ENCODE assay signal across 20 mouse cellular contexts in genomic region chrX:71378435-71378834, GRCm38 (mm10). TPM values are rescaled to one million over a fixed set of nuclear protein-coding genes. Genes with fewer than 3 reads are reported as not detected.
DNase-seq lines count a peak whose midpoint lies in the region; ATAC-seq and TF ChIP-seq lines count a peak whose summit lies in the region.
"Had no signal": no experiment of that assay in that cellular context is flagged by ENCODE, and none has a peak within 500 bp of the region (broad histone marks: within the 10 kb centered on the region; RNA-seq: fewer than 3 reads in every experiment).

No protein-coding gene starts in this region.

- 82% methylated on average over 2 of the region's 2 CpGs for WGBS in heart, embryonic 12.5 days
- WGBS in cerebellum, adult 2 months, result 76% methylated on average over 2 of the region's 2 CpGs

- no peak for TF ChIP-seq CTCF in cerebellum, adult 2 months (IDR thresholded peaks at IDR 0.05; ENCODE audit: borderline replicate concordance, insufficient read depth, low read depth, low read length)

- DNase-seq in CD4-positive helper T cell, adult 2 months (ENCODE audit: low read depth, low spot score), result peak; percentile 78
- peak; percentile 28 to 54 for DNase-seq in CD8-positive naive resting alpha-beta T cell, adult 2 months (ENCODE audit: low read depth in 2 of 2, low spot score in 2 of 2)
- DNase-seq in thymus, postnatal 0 days (ENCODE audit: low spot score), result peak; percentile 50
- DNase-seq in cerebellum, adult 2 months, result no peak
- no peak for DNase-seq in cerebellum, postnatal 36 days
- DNase-seq: adrenal gland, adult 2 months; adrenal gland, postnatal 36 days; cerebellum, adult 8-10 months; cerebellum, postnatal 14 days; forebrain, postnatal 0 days; gastrocnemius, postnatal 14 days; heart, adult 2 months had no signal

- no peak overlapping the region for H3K9ac ChIP-seq in heart, embryonic 12.5 days
- H3K9ac ChIP-seq: embryonic facial prominence, embryonic 12.5 days; forebrain, postnatal 0 days; intestine, embryonic 15.5 days had no signal

- H3K36me3 ChIP-seq in heart, embryonic 12.5 days, result no peaks in the 10 kb centered on the region
- H3K36me3 ChIP-seq: embryonic facial prominence, embryonic 12.5 days; hindbrain, embryonic 10.5 days; intestine, embryonic 15.5 days had no signal

- H3K4me2 ChIP-seq in heart, embryonic 12.5 days, result no peak overlapping the region
- H3K4me2 ChIP-seq: embryonic facial prominence, embryonic 12.5 days; heart, embryonic 11.5 days; intestine, embryonic 15.5 days had no signal

- no peaks in the 10 kb centered on the region for H3K4me1 ChIP-seq in heart, embryonic 12.5 days (replicated peaks)
- H3K4me1 ChIP-seq in cerebellum, adult 2 months (ENCODE audit: control insufficient read depth, insufficient read depth, low read length), result no peaks in the 10 kb centered on the region
- H3K4me1 ChIP-seq: embryonic facial prominence, embryonic 12.5 days; hindbrain, embryonic 10.5 days; intestine, embryonic 15.5 days had no signal

- H3K27me3 ChIP-seq in heart, embryonic 12.5 days (replicated peaks), result no peaks in the 10 kb centered on the region
- H3K27me3 ChIP-seq in cerebellum, adult 2 months (ENCODE audit: control insufficient read depth, insufficient read depth, low read length), result no peaks in the 10 kb centered on the region
- H3K27me3 ChIP-seq: embryonic facial prominence, embryonic 12.5 days; intestine, embryonic 15.5 days had no signal

- no peak for TF ChIP-seq POLR2A in cerebellum, adult 2 months (IDR thresholded peaks at IDR 0.05; ENCODE audit: borderline replicate concordance, insufficient read depth, low read length)

- ATAC-seq in inflammation-experienced regulatory T-cells, adult 6 months, result peak; percentile 97
- no peak for ATAC-seq in heart, embryonic 12.5 days (ENCODE audit: insufficient number of reproducible peaks, low FRiP score)
- ATAC-seq in megakaryocyte, adult 5-6 weeks (ENCODE audit: poor library complexity, severe bottlenecking), result no peak
- ATAC-seq: forebrain, postnatal 0 days; hindbrain, embryonic 16.5 days; intestine, embryonic 15.5 days had no signal

- H3K27ac ChIP-seq in heart, embryonic 12.5 days (ENCODE audit: poor library complexity, severe bottlenecking), result no peak overlapping the region
- no peak overlapping the region for H3K27ac ChIP-seq in cerebellum, adult 2 months (ENCODE audit: insufficient read depth, low read length)
- H3K27ac ChIP-seq: embryonic facial prominence, embryonic 12.5 days; heart, adult 2 months; hindbrain, embryonic 10.5 days; intestine, embryonic 15.5 days had no signal

- H3K4me3 ChIP-seq in heart, embryonic 12.5 days, result no peak overlapping the region
- no peak overlapping the region for H3K4me3 ChIP-seq in cerebellum, adult 2 months (replicated peaks; ENCODE audit: insufficient read depth, low read depth, low read length)
- H3K4me3 ChIP-seq: embryonic facial prominence, embryonic 12.5 days; heart, adult 2 months; hindbrain, embryonic 10.5 days; intestine, embryonic 15.5 days had no signal

- H3K9me3 ChIP-seq in heart, embryonic 12.5 days (replicated peaks), result no peaks in the 10 kb centered on the region
- H3K9me3 ChIP-seq: embryonic facial prominence, embryonic 12.5 days; hindbrain, embryonic 10.5 days; intestine, embryonic 15.5 days had no signal

RNA-seq across cellular contexts. Expression of gene Mtmr1, which starts 13.9 kb away (rescaled TPM):
- 10 to 100 TPM in 1 of 3 experiments, 1 to 10 TPM in 2; 5.6 to 10.3 (median 8.9) TPM for polyA plus RNA-seq in inflammation-experienced regulatory T-cells, adult 6 months (2017; shearing (Covaris generic))
- polyA plus RNA-seq in thymus, postnatal 0 days (2015; fragmentation: Nextera tagmentation; extraction: Ambion mirVana), result 18.6 and 22.2 TPM in 2 replicates
- polyA plus RNA-seq in heart, embryonic 12.5 days (2016; fragmentation: Nextera tagmentation; extraction: Ambion mirVana), result 12.8 and 15.7 TPM in 2 replicates
- 26.7 and 28.6 TPM in 2 replicates for polyA plus RNA-seq in cerebellum, adult 2 months (2012; rRNA removed)
- 24.5 and 25.8 TPM in 2 replicates for total RNA-seq in megakaryocyte, adult 5-6 weeks (2015)
- total RNA-seq in megakaryocyte, adult 5-6 weeks (2017), result 28.9 and 36.1 TPM in 2 replicates

Comparison
In these comparisons a context has a peak if more than half of its experiments do, and no peak if none do; other contexts are left out.
1. DNase-seq: peak in CD4-positive helper T cell, adult 2 months (single experiment), CD8-positive naive resting alpha-beta T cell, adult 2 months (2 of 2) and thymus, postnatal 0 days (single experiment); none in cerebellum, adult 2 months (0 of 2) and cerebellum, postnatal 36 days (0 of 2).